Mouse (Mus musculus): ENCODE measurements at regions not wholly inside any gene's neighbourhood (a gene's known extent, or its start where the extent isn't known, plus 50 kb on each side); places are given as distances from the start of the nearest gene placed in this dataset.

GRCm38 (mm10) chr5:14453082-14453481 is 61.6 kb upstream of the Pclo start:
- TF ChIP-seq CTCF (IDR thresholded peaks at IDR 0.05; ENCODE audit: borderline replicate concordance, insufficient read depth, low read length): no peak
- TF ChIP-seq POLR2A (IDR thresholded peaks at IDR 0.05; ENCODE audit: low read depth, low read length): no peak

Data from embryonic fibroblast, embryonic 13.5 days (primary cell).